Mouse (Mus musculus) hindbrain, embryonic 12.5 days (tissue): ENCODE measurements around the gene Plac9b. TPM values are rescaled to one million over a fixed set of nuclear protein-coding genes. Genes with fewer than 3 reads are reported as not detected.
A peak's percentile ranks its signal among the peaks of the same experiment; 100 is the strongest.
"Not testable (repeated sequence)": the region's sequence is repeated elsewhere in the genome, so short reads cannot be mapped to it uniquely, and the experiment has no call there.

Experiments
- ATAC-seq: fragments of 200-750 bp; cut with Nextera tagmentation; 2 replicates; pipeline ENCODE4 v1.8.0; 2017; ENCODE audit warnings: moderate TSS enrichment; ENCODE audit not compliant: low FRiP score
- H3K27ac ChIP-seq: fragments of 300-500 bp; sonication (generic); 2 replicates; pipeline ENCODE4 v1.5.1; 2016; ENCODE audit warnings: mild to moderate bottlenecking
- H3K27me3 ChIP-seq: fragments of 300-500 bp; sonication (generic); 2 replicates; pipeline ENCODE4 v1.6.1; 2016; ENCODE audit warnings: mild to moderate bottlenecking
- H3K36me3 ChIP-seq: fragments of 300-500 bp; sonication (generic); 2 replicates; pipeline ENCODE4 v1.6.1; 2016; ENCODE audit warnings: mild to moderate bottlenecking
- H3K4me1 ChIP-seq: fragments of 300-500 bp; sonication (generic); 2 replicates; pipeline ENCODE4 v1.6.1; 2016
- H3K4me2 ChIP-seq: fragments of 300-500 bp; sonication (generic); replicated peaks from 2 replicates; pipeline ENCODE4 v1.6.1; 2016; ENCODE audit warnings: mild to moderate bottlenecking
- H3K4me3 ChIP-seq: fragments of 300-500 bp; sonication (generic); 2 replicates; pipeline ENCODE4 v1.5.1; 2016; ENCODE audit warnings: mild to moderate bottlenecking
- H3K9ac ChIP-seq: fragments of 300-500 bp; sonication (generic); 2 replicates; pipeline ENCODE4 v1.6.1; 2016; ENCODE audit warnings: mild to moderate bottlenecking, moderate library complexity
- H3K9me3 ChIP-seq: fragments of 300-500 bp; sonication (generic); replicated peaks from 2 replicates; pipeline ENCODE4 v1.6.1; 2016; ENCODE audit warnings: mild to moderate bottlenecking
- WGBS: fragments of 180-500 bp; shearing (Covaris S2); methylation state at CpG from one replicate; pipeline ENCODE4 v1.1.7; 2016; 5-methylcytosine and 5-hydroxymethylcytosine counted together
- polyA plus RNA-seq: library from polyadenylated mRNA; unstranded; fragments of >200 nt; fragmentation: Nextera tagmentation; extraction: Ambion mirVana; gene quantifications from 2 replicates; pipeline ENCODE4 v1.2.1, GENCODE M21; 2016

The Plac9b gene
- polyA plus RNA-seq, 1 experiment from 2014 or later, result 5.5 TPM

GRCm38 (mm10) chr14:26156032-26156431 is 26.2 kb downstream of the Plac9b start:
- no CpG with 5 or more reads among the region's 7 CpGs for WGBS
- not testable (repeated sequence) for H3K27me3 ChIP-seq, H3K4me2 ChIP-seq, H3K9me3 ChIP-seq, H3K4me3 ChIP-seq, H3K27ac ChIP-seq, ATAC-seq, H3K4me1 ChIP-seq, H3K9ac ChIP-seq, H3K36me3 ChIP-seq

- not testable (repeated sequence) for H3K9me3 ChIP-seq, ATAC-seq, H3K4me3 ChIP-seq, H3K27me3 ChIP-seq, H3K36me3 ChIP-seq, H3K4me2 ChIP-seq, H3K4me1 ChIP-seq, H3K27ac ChIP-seq, H3K9ac ChIP-seq
- no CpG with 5 or more reads among the region's 2 CpGs for WGBS
These were observed 35.2 kb downstream of the Plac9b start for GRCm38 (mm10) chr14:26147095-26147494.

GRCm38 (mm10) chr14:26119095-26119494 is 63.2 kb downstream of the Plac9b start:
- not testable (repeated sequence) for H3K9ac ChIP-seq, H3K4me1 ChIP-seq, H3K36me3 ChIP-seq, H3K9me3 ChIP-seq, H3K27ac ChIP-seq, H3K4me2 ChIP-seq, ATAC-seq, H3K4me3 ChIP-seq, H3K27me3 ChIP-seq
- no CpG with 5 or more reads among the region's 7 CpGs for WGBS

GRCm38 (mm10) chr14:26118550-26119000 is 63.7 kb downstream of the Plac9b start:
- WGBS, result no CpG with 5 or more reads among the region's 18 CpGs
- H3K27ac ChIP-seq, H3K4me1 ChIP-seq, H3K9me3 ChIP-seq, H3K36me3 ChIP-seq, H3K27me3 ChIP-seq, H3K9ac ChIP-seq, H3K4me2 ChIP-seq, H3K4me3 ChIP-seq: not testable (repeated sequence)
- ATAC-seq, result peak; percentile 85

- not testable (repeated sequence) for H3K4me3 ChIP-seq, H3K4me2 ChIP-seq, H3K4me1 ChIP-seq, H3K27me3 ChIP-seq, ATAC-seq, H3K9ac ChIP-seq, H3K36me3 ChIP-seq, H3K9me3 ChIP-seq, H3K27ac ChIP-seq
- WGBS, result no CpG with 5 or more reads among the region's 7 CpGs
These were observed 64.1 kb downstream of the Plac9b start, which contains the start of gene Duxbl2 for GRCm38 (mm10) chr14:26118150-26118549. Gene Duxbl2 (plus strand): TSS chr14:26118349.

Other genes with a start within 250 kb of the Plac9b start
- gene Cphx1, start 244.2 kb downstream of the Plac9b start, polyA plus RNA-seq, result not detected in 2 replicates
- 5.4 and 5.8 TPM in 2 replicates for gene Duxbl1, start 203.9 kb downstream of the Plac9b start, polyA plus RNA-seq
- gene Gm9780, start 139.8 kb downstream of the Plac9b start, polyA plus RNA-seq, result 4.0 and 4.5 TPM in 2 replicates
- gene Tmem254c, start 115.1 kb downstream of the Plac9b start, polyA plus RNA-seq, result 16.0 and 26.0 TPM in 2 replicates
- not detected in 2 replicates for gene Cphx2, start 101.0 kb downstream of the Plac9b start, polyA plus RNA-seq
- gene Cphx3, start 100.2 kb downstream of the Plac9b start, polyA plus RNA-seq, result not detected in 2 replicates
- 5.3 TPM in 1 of 2 replicates, not detected in the other for gene Duxbl2, start 64.1 kb downstream of the Plac9b start, polyA plus RNA-seq
- gene Tmem254b, start 24.6 kb upstream of the Plac9b start, polyA plus RNA-seq, result 25.9 and 30.2 TPM in 2 replicates
- gene Duxbl3, start 75.5 kb upstream of the Plac9b start, polyA plus RNA-seq, result 2.6 and 7.8 TPM in 2 replicates